Mouse (Mus musculus) right cerebral cortex, postnatal 10 days (tissue): Measurements from ENCODE around the gene Psg19.
A peak's percentile ranks its signal among the peaks of the same experiment; 100 is the strongest.
"Not testable (repeated sequence)": the region's sequence is repeated elsewhere in the genome, so short reads cannot be mapped to it uniquely, and the experiment has no call there.

ENCODE experiments used
- DNase-seq, 2 experiments: peaks; one replicate each; pipeline ENCODE4 v3.0.0; 2021; ENCODE audit warnings: low spot score in 2 of 2

Psg19 gene

GRCm38 (mm10) chr7:18798420-18798819, at the start of gene Psg19:
Gene Psg19 (minus strand): TSS chr7:18798520.
- DNase-seq: no peak

GRCm38 (mm10) chr7:18844811-18845210, 46.5 kb upstream of the Psg19 start:
- no peak for DNase-seq

DNA sequence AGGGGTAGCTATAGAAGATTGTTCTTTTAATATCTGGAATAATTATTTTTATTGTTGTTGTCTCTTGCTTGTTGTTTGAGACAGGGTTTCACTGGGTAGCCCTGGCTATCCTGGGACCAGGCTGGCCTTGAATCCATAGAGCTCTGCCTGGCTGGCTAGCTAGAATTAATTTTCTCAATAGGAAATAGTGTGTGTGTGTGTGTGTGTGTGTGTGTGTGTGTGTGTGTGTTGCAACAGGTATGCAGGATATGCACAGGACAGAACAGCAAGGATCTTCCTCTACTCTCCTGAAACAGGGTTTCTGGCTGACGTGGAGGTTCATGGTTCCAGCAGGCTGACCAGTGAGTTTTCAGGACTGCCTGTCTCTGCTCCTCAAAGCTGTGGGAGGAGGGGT, 42.9 kb upstream of the Psg19 start:
- DNase-seq: no peak

DNA sequence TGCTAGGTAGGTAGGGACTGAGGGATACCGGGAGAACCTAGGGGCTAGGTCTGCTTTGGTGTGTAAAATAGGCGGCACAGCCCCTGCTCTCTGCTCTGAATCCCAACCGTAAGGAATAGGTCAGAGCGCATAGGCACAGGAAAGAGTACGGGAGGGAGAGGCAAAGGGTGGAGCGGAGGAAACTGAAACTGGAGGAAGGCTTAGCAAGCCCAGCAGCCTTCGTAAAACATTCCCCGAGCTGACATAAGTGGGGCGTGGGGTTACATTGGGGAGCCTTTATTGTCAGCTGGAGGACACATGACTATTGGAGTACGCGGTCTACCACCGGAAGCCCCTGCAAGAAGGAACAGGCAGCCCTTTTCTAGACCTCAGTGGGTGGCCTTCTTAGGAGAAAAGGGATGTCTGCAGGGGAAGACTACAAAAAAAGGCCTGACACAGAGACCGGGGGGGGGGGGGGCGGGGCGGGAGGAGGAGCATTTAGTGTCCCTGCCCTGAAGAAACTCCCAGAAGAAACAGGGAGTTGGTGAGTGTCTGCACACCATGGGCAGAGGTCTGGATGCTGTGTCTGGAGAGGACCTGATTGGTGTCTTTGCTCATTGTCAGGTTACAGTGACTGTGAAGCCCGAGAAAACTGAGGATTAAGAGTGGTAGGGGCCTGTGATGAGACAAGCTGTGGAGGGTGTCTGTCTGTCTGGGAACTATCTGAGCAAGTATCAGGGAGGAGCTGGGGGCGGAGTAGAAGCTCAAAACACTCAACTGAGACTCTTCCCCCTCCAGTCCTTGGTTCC, 42.3 kb upstream of the Psg19 start:
- peak; percentile 32 to 37 for DNase-seq

- DNase-seq: no peak
Measured at GRCm38 (mm10) chr7:18839865-18840264, 41.5 kb upstream of the Psg19 start, which contains the start of gene Mill2. Gene Mill2 (plus strand): TSS chr7:18839966.

GRCm38 (mm10) chr7:18832298-18832697, 34.0 kb upstream of the Psg19 start:
- DNase-seq: no peak

DNA sequence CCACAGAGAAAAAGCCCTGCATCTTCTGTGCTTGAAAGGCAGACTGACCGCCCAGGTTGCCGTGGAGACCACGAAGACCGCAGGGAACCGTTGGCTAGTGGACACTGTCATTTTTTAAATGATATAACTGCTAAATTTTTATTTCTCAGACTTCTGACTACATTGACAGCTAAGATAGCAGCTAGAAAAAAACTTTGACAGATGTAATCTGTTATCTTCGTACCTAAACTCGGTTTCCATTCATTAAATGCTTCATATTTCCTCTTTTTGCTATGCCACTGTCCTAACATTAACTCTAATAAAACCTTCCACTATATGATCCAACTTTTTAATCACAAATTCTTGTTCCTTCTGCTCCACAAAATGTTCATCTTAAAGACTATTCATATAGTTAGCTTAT, 31.2 kb upstream of the Psg19 start:
- no peak for DNase-seq

- no peak for DNase-seq
Measured at GRCm38 (mm10) chr7:18828592-18828991, 30.3 kb upstream of the Psg19 start.

DNA sequence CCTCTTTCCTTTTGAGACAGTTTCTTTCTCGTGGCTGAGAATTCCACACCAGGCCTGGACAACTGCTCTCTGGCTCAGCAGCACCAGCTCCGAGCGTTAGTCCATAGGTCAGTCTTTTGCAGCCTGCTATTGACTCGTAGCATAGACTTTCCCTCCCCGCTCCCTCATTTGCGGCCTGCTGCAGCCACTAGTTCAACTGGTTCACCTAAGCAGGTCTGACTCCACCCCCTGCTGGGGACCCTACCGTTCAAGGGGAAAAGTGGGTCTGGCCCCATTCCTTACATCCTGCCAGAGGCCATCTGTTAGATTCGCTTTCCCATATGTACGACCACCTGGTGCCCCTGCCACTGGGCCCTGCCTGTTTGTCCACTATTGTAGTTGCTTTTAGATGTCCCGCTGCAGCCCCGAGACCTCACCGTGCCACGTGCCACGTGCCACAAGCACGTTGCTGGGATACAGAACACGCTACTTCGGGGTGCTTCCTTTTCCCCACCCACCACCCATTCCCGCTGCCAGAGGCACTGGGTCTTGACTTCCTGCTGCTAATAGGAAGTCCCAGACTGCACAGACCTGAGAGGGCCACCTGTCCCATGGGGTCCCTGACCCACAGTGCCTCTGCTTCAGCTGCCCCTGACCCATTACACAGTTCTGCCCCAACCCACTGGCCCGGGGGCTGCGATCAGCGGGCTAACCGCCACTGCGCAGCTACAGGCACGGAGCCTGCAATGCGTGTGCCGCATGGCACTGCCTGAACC, 29.6 kb upstream of the Psg19 start:
- DNase-seq: no peak

DNA sequence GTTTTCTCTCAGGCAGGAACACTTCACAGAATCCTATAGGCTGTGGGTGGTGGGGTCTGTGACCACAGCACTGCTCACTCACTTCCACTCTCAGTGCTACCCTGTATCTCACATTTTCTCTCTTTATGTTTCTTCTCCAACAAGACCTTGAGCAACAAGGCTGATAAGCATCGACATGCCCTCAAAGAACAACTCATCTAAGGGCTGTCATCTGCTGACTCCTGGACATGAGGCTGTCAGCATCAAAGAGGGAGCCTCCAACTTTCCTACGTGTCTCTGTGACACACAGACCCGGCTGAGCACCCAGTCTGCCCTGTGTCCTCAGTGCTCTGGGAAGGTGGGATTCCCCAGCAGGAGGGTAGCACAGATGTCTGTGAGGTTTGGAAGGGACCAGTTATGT, 23.2 kb upstream of the Psg19 start, which contains the start of gene Psg17:
TSS of gene Psg17 (minus strand) at position 101 of the 400 bp plus-strand sequence.
- DNase-seq: no peak

DNA sequence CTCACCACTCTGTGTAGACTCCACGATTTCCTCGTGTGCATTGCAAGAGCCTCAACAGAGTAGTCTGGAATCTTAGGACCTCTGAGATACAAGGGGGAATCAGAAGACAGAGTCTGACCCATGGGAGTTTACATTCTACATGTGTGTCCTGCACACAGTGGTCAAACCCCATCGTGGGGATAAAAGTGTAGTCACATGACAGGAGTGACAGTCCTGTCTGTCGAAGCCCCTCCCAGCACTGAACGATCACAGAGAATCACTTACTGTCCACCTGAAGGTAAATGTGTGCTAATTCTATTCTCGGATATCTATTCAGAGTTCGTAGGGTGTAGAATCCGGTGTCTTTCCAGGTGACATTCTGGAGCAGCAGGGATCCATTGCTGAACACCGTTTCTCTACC, 20.0 kb upstream of the Psg19 start:
- no peak for DNase-seq

DNA sequence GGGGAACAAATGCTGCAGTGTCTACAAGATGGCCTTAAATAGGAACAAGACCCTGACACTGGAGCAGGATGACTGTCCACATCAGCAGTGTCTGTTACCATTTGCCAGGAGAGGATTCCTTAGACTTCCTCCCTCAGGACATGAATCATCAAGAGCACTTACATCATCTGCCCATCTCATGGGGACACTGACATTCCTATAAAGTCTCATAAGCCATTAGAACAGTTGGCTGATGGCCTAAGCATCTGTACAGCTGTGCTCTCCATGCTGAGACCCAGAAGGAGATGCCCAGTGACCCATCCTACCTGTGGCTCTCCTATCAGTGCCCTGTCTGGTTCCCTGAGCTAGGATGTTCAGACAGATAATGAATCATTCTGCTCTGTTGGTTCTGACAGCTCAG, 5.2 kb upstream of the Psg19 start:
- no peak for DNase-seq

- DNase-seq: no peak
Measured at GRCm38 (mm10) chr7:18799129-18799528, 809 bp upstream of the Psg19 start.

- DNase-seq: not testable (repeated sequence)
Measured at GRCm38 (mm10) chr7:18790671-18791070, 7.6 kb downstream of the Psg19 start.

- DNase-seq: not testable (repeated sequence)
Measured at GRCm38 (mm10) chr7:18781301-18781700, 17.0 kb downstream of the Psg19 start.

DNA sequence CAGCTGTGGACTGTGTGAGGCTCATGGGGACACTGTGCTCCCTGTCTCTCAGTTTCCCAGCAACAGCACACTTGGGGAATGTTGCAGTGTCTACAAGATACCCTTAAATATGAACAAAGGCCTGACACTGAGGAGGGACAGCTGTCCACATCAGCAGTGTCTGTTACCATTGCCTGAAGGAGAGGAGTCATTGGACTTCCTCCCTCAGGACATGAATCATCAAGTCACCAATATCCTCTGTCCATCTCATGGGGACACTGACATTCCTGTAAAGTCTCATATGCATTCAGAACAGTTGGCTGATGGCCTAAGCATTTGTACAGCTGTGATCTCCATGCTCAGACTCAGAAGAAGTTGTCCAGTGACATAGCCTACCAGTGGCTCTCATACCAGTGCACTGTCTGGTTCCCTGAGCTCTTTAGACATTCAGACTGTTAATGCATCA, 19.0 kb downstream of the Psg19 start:
- DNase-seq: no peak

- not testable (repeated sequence) for DNase-seq
Measured at GRCm38 (mm10) chr7:18762885-18763284, 35.4 kb downstream of the Psg19 start.

GRCm38 (mm10) chr7:18760152-18760551, 38.2 kb downstream of the Psg19 start:
- DNase-seq: not testable (repeated sequence)

DNA sequence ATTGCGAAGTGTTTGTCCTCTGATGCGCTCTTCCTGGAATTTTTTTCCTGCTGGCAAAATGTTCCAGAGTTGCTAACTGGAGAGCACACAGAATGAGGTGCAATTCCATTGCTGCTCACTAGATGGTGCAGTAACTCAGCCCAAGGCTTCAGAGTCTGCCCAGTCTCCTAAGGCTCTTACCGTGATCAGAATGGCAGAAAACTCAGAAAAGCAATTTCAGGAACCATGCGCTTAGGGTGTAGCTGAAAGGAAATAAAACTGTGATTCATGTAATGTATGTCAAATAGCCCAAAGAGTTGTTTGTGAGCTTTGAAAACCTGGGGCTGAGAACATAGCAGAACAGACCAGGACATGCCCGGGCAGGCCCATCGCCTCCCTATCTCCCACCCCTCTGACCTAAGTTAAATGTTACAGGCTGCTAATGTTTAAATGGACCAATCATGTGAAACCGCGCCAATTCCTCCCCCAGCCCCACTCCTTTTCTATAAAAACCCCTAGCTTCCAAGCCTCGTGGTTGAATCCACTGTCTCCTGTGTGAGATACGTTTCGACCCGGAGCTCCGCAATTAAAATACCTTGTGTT, 48.3 kb downstream of the Psg19 start:
- DNase-seq: peak; percentile 72 to 82

DNA sequence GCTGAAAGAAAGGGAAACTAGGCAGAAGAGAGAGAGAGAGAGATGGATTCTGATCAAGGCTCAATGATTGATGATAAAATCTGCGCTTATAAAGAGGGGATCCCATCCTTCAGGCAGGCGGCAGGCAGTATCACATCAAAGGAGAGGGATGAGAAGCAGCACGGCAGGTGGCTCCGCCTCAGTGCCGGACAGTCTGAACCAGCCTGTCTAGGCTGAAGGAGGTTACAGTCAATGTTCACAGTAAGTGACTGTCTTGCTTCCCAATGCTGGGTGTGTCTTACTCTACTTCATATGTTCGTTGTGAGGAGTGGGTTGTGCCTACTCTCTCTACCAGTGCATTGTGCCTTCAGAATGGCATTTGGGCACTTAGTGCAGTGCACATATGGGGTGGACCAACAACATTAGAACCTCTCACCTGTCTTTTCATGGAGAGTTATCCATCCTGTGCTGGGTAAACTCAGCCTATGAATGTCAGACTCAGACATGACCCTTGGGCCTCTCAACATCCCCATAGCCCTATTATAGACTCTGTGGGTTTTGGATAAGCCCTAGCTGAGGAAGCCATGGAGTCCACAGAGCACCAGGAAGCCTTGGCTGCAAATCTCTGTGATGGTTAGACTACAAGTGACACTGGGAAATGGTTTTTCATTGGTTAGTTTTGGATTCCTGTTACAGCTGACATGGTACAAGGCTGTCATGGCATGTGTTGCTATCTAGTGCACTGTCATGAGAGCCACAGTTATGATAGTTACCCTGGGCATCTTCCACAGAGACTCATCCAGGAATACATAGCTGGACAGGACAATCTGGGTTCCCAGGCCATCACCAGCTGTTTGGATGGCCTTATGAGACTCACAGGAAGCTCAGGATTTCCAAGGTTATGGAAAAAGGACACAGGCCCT, 49.1 kb downstream of the Psg19 start:
- DNase-seq: no peak

DNA sequence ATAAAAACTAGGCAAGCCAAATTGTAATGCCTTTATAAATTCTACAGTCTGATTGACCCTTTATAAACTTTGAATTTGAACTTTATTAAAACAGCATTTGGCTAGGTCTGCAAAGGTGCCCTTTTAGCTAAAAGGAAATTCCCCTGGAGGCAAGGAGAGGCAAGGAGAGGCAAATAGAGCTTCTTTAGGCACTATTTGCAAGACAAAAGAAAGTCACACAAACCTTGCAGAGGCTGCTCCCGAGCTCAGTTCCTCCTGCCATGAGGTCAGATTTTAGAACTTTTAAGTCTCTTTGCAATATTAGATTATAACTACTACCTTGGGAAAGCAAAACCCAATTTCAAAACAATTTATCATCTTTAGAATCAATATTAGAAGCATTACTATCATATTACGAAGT, 50.9 kb downstream of the Psg19 start:
- not testable (repeated sequence) for DNase-seq
